Mouse (Mus musculus): ENCODE data around the gene Olfr734. TPM values are rescaled to one million over a fixed set of nuclear protein-coding genes. Genes with fewer than 3 reads are reported as not detected.

The Olfr734 gene
- polyA plus RNA-seq (2014; fragmentation: Nextera tagmentation; extraction: Ambion mirVana): not detected in 2 replicates

- Histone ChIP-seq H3K4me1 (replicated peaks; ENCODE audit: control insufficient read depth, insufficient read depth, low read length) (no peaks in the 10 kb centered on the region), H3K4me3 (ENCODE audit: low read depth, low read length) (no peak within 1 kb of the TSS), H3K27me3 (ENCODE audit: control insufficient read depth, insufficient read depth, low read length) (no peaks in the 10 kb centered on the region), H3K36me3 (ENCODE audit: control insufficient read depth, insufficient read depth, low read length) (no peaks in the 10 kb centered on the region), H3K27ac (ENCODE audit: low read depth, low read length) (no peak within 1 kb of the TSS), H3K9ac (ENCODE audit: low read depth, low read length) (no peak within 1 kb of the TSS), H3K4me2 (replicated peaks; ENCODE audit: low read depth, low read length) (no peak within 1 kb of the TSS), H3K9me3 (ENCODE audit: control insufficient read depth, low read length) (no peaks in the 10 kb centered on the region)
- DNase-seq (ENCODE audit: low spot score) (no peak), ATAC-seq (ENCODE audit: low FRiP score) (no peak)
- WGBS: 78% methylated on average over 1 of the region's 1 CpGs
These were observed at the start of gene Olfr734 for GRCm38 (mm10) chr14:50326661-50327060. Olfr734 (minus strand) TSS chr14:50326761.

GRCm38 (mm10) chr14:50363561-50363960, 37.0 kb upstream of the Olfr734 start:
- Histone ChIP-seq H3K4me2 (replicated peaks; ENCODE audit: low read depth, low read length) (no peak overlapping the region), H3K27ac (ENCODE audit: low read depth, low read length) (no peak overlapping the region)

GRCm38 (mm10) chr14:50360480-50360879, 33.9 kb upstream of the Olfr734 start:
- Histone ChIP-seq H3K9me3 (ENCODE audit: control insufficient read depth, low read length) (no peaks in the 10 kb centered on the region), H3K27ac (ENCODE audit: low read depth, low read length) (no peak overlapping the region), H3K4me1 (replicated peaks; ENCODE audit: control insufficient read depth, insufficient read depth, low read length) (no peaks in the 10 kb centered on the region), H3K36me3 (ENCODE audit: control insufficient read depth, insufficient read depth, low read length) (no peaks in the 10 kb centered on the region), H3K27me3 (ENCODE audit: control insufficient read depth, insufficient read depth, low read length) (no peaks in the 10 kb centered on the region), H3K4me2 (replicated peaks; ENCODE audit: low read depth, low read length) (no peak overlapping the region), H3K4me3 (ENCODE audit: low read depth, low read length) (no peak overlapping the region), H3K9ac (ENCODE audit: low read depth, low read length) (no peak overlapping the region)
- 82% methylated on average over 3 of the region's 3 CpGs for WGBS
- ATAC-seq (ENCODE audit: low FRiP score) (no peak), DNase-seq (ENCODE audit: low spot score) (no peak)

More at GRCm38 (mm10) chr14:50363561-50363960, 37.0 kb upstream of the Olfr734 start:
- Histone ChIP-seq H3K4me3 (ENCODE audit: low read depth, low read length) (no peak overlapping the region), H3K9me3 (ENCODE audit: control insufficient read depth, low read length) (no peaks in the 10 kb centered on the region), H3K36me3 (ENCODE audit: control insufficient read depth, insufficient read depth, low read length) (no peaks in the 10 kb centered on the region), H3K27me3 (ENCODE audit: control insufficient read depth, insufficient read depth, low read length) (no peaks in the 10 kb centered on the region), H3K4me1 (replicated peaks; ENCODE audit: control insufficient read depth, insufficient read depth, low read length) (no peaks in the 10 kb centered on the region), H3K9ac (ENCODE audit: low read depth, low read length) (no peak overlapping the region)
- WGBS: 91% methylated on average over 2 of the region's 2 CpGs
- no peak for DNase-seq (ENCODE audit: low spot score)
- ATAC-seq (ENCODE audit: low FRiP score): no peak

GRCm38 (mm10) chr14:50357593-50357992, 31.0 kb upstream of the Olfr734 start, which contains the start of gene Tlr11:
Tlr11 (plus strand) TSS chr14:50357914.
- Histone ChIP-seq H3K9me3 (ENCODE audit: control insufficient read depth, low read length) (no peaks in the 10 kb centered on the region), H3K4me1 (replicated peaks; ENCODE audit: control insufficient read depth, insufficient read depth, low read length) (no peaks in the 10 kb centered on the region), H3K36me3 (ENCODE audit: control insufficient read depth, insufficient read depth, low read length) (no peaks in the 10 kb centered on the region), H3K9ac (ENCODE audit: low read depth, low read length) (no peak within 1 kb of the TSS), H3K27me3 (ENCODE audit: control insufficient read depth, insufficient read depth, low read length) (no peaks in the 10 kb centered on the region), H3K4me2 (replicated peaks; ENCODE audit: low read depth, low read length) (no peak within 1 kb of the TSS), H3K27ac (ENCODE audit: low read depth, low read length) (no peak within 1 kb of the TSS), H3K4me3 (ENCODE audit: low read depth, low read length) (no peak within 1 kb of the TSS)
- DNase-seq (ENCODE audit: low spot score) (no peak), ATAC-seq (ENCODE audit: low FRiP score) (no peak)
- WGBS: 86% methylated on average over 2 of the region's 2 CpGs

GRCm38 (mm10) chr14:50356725-50357124, 30.2 kb upstream of the Olfr734 start:
- WGBS: 84% methylated on average over 2 of the region's 2 CpGs
- ATAC-seq (ENCODE audit: low FRiP score) (no peak), DNase-seq (ENCODE audit: low spot score) (no peak)
- H3K4me1 ChIP-seq (replicated peaks; ENCODE audit: control insufficient read depth, insufficient read depth, low read length): no peaks in the 10 kb centered on the region
- H3K9me3 ChIP-seq (ENCODE audit: control insufficient read depth, low read length): no peaks in the 10 kb centered on the region
- no peaks in the 10 kb centered on the region for H3K36me3 ChIP-seq (ENCODE audit: control insufficient read depth, insufficient read depth, low read length)
- H3K4me2 ChIP-seq (replicated peaks; ENCODE audit: low read depth, low read length): no peak overlapping the region
- no peak overlapping the region for H3K4me3 ChIP-seq (ENCODE audit: low read depth, low read length)
- H3K9ac ChIP-seq (ENCODE audit: low read depth, low read length): no peak overlapping the region
- no peaks in the 10 kb centered on the region for H3K27me3 ChIP-seq (ENCODE audit: control insufficient read depth, insufficient read depth, low read length)
- no peak overlapping the region for H3K27ac ChIP-seq (ENCODE audit: low read depth, low read length)

- H3K4me1 ChIP-seq (replicated peaks; ENCODE audit: control insufficient read depth, insufficient read depth, low read length): no peaks in the 10 kb centered on the region
- peak; percentile 17 for DNase-seq (ENCODE audit: low spot score)
- 43% methylated on average over 3 of the region's 3 CpGs for WGBS
These were observed 25.9 kb upstream of the Olfr734 start for GRCm38 (mm10) chr14:50352438-50352837.

GRCm38 (mm10) chr14:50348796-50349195, 22.2 kb upstream of the Olfr734 start, which contains the start of gene Olfr735:
Olfr735 (minus strand) TSS chr14:50348872.
- Histone ChIP-seq H3K9ac (ENCODE audit: low read depth, low read length) (no peak within 1 kb of the TSS), H3K36me3 (ENCODE audit: control insufficient read depth, insufficient read depth, low read length) (no peaks in the 10 kb centered on the region), H3K9me3 (ENCODE audit: control insufficient read depth, low read length) (no peaks in the 10 kb centered on the region), H3K4me3 (ENCODE audit: low read depth, low read length) (no peak within 1 kb of the TSS), H3K4me1 (replicated peaks; ENCODE audit: control insufficient read depth, insufficient read depth, low read length) (no peaks in the 10 kb centered on the region), H3K4me2 (replicated peaks; ENCODE audit: low read depth, low read length) (no peak within 1 kb of the TSS), H3K27me3 (ENCODE audit: control insufficient read depth, insufficient read depth, low read length) (no peaks in the 10 kb centered on the region), H3K27ac (ENCODE audit: low read depth, low read length) (no peak within 1 kb of the TSS)
- 85% methylated on average over 2 of the region's 2 CpGs for WGBS
- DNase-seq (ENCODE audit: low spot score) (no peak), ATAC-seq (ENCODE audit: low FRiP score) (no peak)

More at GRCm38 (mm10) chr14:50352438-50352837, 25.9 kb upstream of the Olfr734 start:
- Histone ChIP-seq H3K4me3 (ENCODE audit: low read depth, low read length) (no peak overlapping the region), H3K9ac (ENCODE audit: low read depth, low read length) (no peak overlapping the region), H3K4me2 (replicated peaks; ENCODE audit: low read depth, low read length) (no peak overlapping the region), H3K27me3 (ENCODE audit: control insufficient read depth, insufficient read depth, low read length) (no peaks in the 10 kb centered on the region), H3K9me3 (ENCODE audit: control insufficient read depth, low read length) (no peaks in the 10 kb centered on the region), H3K36me3 (ENCODE audit: control insufficient read depth, insufficient read depth, low read length) (no peaks in the 10 kb centered on the region), H3K27ac (ENCODE audit: low read depth, low read length) (no peak overlapping the region)
- no peak for ATAC-seq (ENCODE audit: low FRiP score)

GRCm38 (mm10) chr14:50301422-50301821, 25.1 kb downstream of the Olfr734 start, which contains the start of gene Olfr733:
Olfr733 (minus strand) TSS chr14:50301522.
- Histone ChIP-seq H3K27me3 (ENCODE audit: control insufficient read depth, insufficient read depth, low read length) (no peaks in the 10 kb centered on the region), H3K4me2 (replicated peaks; ENCODE audit: low read depth, low read length) (no peak within 1 kb of the TSS), H3K27ac (ENCODE audit: low read depth, low read length) (no peak within 1 kb of the TSS), H3K36me3 (ENCODE audit: control insufficient read depth, insufficient read depth, low read length) (no peaks in the 10 kb centered on the region), H3K4me1 (replicated peaks; ENCODE audit: control insufficient read depth, insufficient read depth, low read length) (no peaks in the 10 kb centered on the region), H3K4me3 (ENCODE audit: low read depth, low read length) (no peak within 1 kb of the TSS), H3K9me3 (ENCODE audit: control insufficient read depth, low read length) (no peaks in the 10 kb centered on the region), H3K9ac (ENCODE audit: low read depth, low read length) (no peak within 1 kb of the TSS)
- DNase-seq (ENCODE audit: low spot score) (no peak), ATAC-seq (ENCODE audit: low FRiP score) (no peak)

GRCm38 (mm10) chr14:50284106-50284505, 42.5 kb downstream of the Olfr734 start, which contains the start of gene Olfr732:
Olfr732 (minus strand) TSS chr14:50284206.
- Histone ChIP-seq H3K4me2 (replicated peaks; ENCODE audit: low read depth, low read length) (no peak within 1 kb of the TSS), H3K36me3 (ENCODE audit: control insufficient read depth, insufficient read depth, low read length) (no peaks in the 10 kb centered on the region), H3K9me3 (ENCODE audit: control insufficient read depth, low read length) (no peaks in the 10 kb centered on the region), H3K4me3 (ENCODE audit: low read depth, low read length) (no peak within 1 kb of the TSS), H3K9ac (ENCODE audit: low read depth, low read length) (no peak within 1 kb of the TSS), H3K4me1 (replicated peaks; ENCODE audit: control insufficient read depth, insufficient read depth, low read length) (no peaks in the 10 kb centered on the region), H3K27me3 (ENCODE audit: control insufficient read depth, insufficient read depth, low read length) (no peaks in the 10 kb centered on the region), H3K27ac (ENCODE audit: low read depth, low read length) (no peak within 1 kb of the TSS)
- ATAC-seq (ENCODE audit: low FRiP score) (no peak), DNase-seq (ENCODE audit: low spot score) (no peak)
- 98% methylated on average over 1 of the region's 1 CpGs for WGBS

Data from hindbrain, embryonic 11.5 days (tissue).